Mouse (Mus musculus): ENCODE measurements around the gene Sp2. TPM values are rescaled to one million over a fixed set of nuclear protein-coding genes. Genes with fewer than 3 reads are reported as not detected.
A peak's percentile ranks its signal among the peaks of the same experiment; 100 is the strongest.

Sp2 gene
- total and polyA plus RNA-seq, 3 experiments = 1.1 to 21.0 (median 2.8) TPM

DNA sequence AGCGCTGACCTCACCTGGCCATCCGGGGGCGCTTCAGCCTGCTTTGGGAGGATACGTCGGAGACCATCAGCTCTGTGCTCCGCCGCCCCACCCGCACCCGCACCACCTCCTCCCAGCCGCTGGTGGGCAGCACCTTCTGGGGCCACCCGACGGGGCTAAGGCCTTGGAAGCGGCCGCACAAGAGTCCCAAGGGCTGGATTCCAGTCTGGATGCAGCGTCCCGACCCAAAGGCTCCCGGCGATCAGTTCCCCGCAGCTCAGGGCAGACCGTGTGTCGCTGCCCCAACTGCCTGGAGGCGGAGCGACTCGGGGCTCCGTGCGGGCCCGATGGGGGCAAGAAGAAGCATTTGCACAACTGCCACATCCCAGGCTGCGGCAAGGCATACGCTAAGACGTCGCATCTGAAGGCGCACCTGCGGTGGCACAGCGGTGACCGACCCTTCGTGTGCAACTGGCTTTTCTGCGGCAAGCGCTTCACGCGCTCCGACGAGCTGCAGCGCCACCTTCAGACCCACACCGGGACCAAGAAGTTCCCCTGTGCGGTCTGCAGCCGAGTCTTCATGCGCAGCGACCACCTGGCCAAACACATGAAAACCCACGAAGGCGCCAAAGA, 39.2 kb upstream of the Sp2 start (continued):
- TF ChIP-seq NRF1 (IDR thresholded peaks at IDR 0.05; ENCODE audit: low read depth, low read length) (peak; percentile 27; the same call in 1 of the 2 replicates), JUND (conservative IDR thresholded peaks at IDR 0.05; ENCODE audit: low read depth, low read length) (no peak), KAT2A (IDR thresholded peaks at IDR 0.05; ENCODE audit: insufficient replicate concordance, low read length) (no peak), TBP (conservative IDR thresholded peaks at IDR 0.05; ENCODE audit: low read depth, low read length) (0 out of 2 replicates have a peak, but pooled peaks have one; percentile 34), ETS1 (conservative IDR thresholded peaks at IDR 0.05; ENCODE audit: low read depth, low read length) (peak; percentile 25; the same call in 1 of the 2 replicates), BHLHE40 (IDR thresholded peaks at IDR 0.05; ENCODE audit: low read depth, low read length) (peak; percentile 74), CHD2 (IDR thresholded peaks at IDR 0.05; ENCODE audit: low read length) (no peak), UBTF (IDR thresholded peaks at IDR 0.05; ENCODE audit: low read depth, low read length) (peak; percentile 25; the same call in 1 of the 2 replicates), MAZ (IDR thresholded peaks at IDR 0.05; ENCODE audit: low read depth, low read length) (peak; percentile 90), CHD1 (IDR thresholded peaks at IDR 0.05; ENCODE audit: low read depth, low read length) (peak; percentile 41; the same call in 1 of the 2 replicates), POLR2A (IDR thresholded peaks at IDR 0.05; ENCODE audit: low read depth, low read length) (peak; percentile 58; the same call in 1 of the 2 replicates), USF2 (conservative IDR thresholded peaks at IDR 0.05; ENCODE audit: low read depth, low read length) (no peak), MYC (IDR thresholded peaks at IDR 0.05; ENCODE audit: low read depth, low read length) (peak; percentile 61; the same call in 1 of the 2 replicates), MXI1 (IDR thresholded peaks at IDR 0.05; ENCODE audit: low read depth, low read length) (peak; percentile 87), GABPA (IDR thresholded peaks at IDR 0.05; ENCODE audit: insufficient replicate concordance, low read depth, low read length) (0 out of 2 replicates have a peak, but pooled peaks have one; percentile 13), MEF2A (IDR thresholded peaks at IDR 0.05; ENCODE audit: borderline replicate concordance, low read depth, low read length) (peak; percentile 71), TCF12 (IDR thresholded peaks at IDR 0.05; ENCODE audit: low read depth, low read length) (peak; percentile 53), POLR2AphosphoS2 (IDR thresholded peaks at IDR 0.05; ENCODE audit: low read depth, low read length) (no peak; the same call in 1 of the 2 replicates), RCOR1 (conservative IDR thresholded peaks at IDR 0.05; ENCODE audit: low read depth, low read length) (no peak), HCFC1 (IDR thresholded peaks at IDR 0.05; ENCODE audit: low read depth, low read length) (peak; percentile 3; the same call in 1 of the 2 replicates), EP300 (IDR thresholded peaks at IDR 0.05; ENCODE audit: low read length) (no peak)

DNA sequence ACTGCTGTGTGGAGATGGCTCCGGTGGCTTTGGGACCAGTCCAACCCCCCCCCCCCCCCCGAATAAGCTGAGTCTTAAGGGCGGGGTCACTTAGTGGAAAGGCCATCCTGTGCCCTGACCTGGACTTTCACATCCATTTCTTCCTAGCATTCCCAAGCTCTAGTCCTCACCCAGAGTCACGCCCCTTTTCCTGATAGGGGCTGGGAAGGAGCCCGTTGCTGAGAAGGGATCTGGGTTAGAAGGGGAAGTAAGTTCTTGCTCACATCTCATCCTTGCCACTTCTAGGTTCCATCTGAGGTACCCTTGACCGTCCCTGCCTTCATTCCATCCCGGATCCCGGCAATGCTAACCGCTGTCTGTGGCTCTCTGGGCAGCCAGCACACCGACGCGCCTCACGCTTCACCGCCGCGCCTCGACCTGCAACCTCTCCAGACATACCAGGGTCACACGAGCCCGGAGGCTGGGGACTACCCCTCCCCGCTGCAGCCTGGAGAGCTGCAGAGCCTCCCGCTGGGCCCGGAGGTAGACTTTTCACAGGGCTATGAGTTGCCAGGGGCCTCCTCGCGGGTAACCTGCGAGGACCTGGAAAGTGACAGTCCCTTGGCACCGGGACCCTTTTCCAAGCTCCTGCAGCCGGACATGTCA, 38.5 kb upstream of the Sp2 start:
- in situ Hi-C loops (cut with MboI; ENCODE audit: low pct_ligation_motif_present, low pct_unique_long_range_greater_than_20kb, low sequenced_read_pairs) (loop anchor here (5.0 kb wide), 2 partner anchors 34 to 104 kb away; partner anchors contain the start of gene Cdk5rap3), dilution Hi-C loops (cut with MboI; ENCODE audit: extremely low pct_ligation_motif_present, extremely low pct_unique_long_range_greater_than_20kb, low sequenced_read_pairs) (no loop called here)
- H3K4me1 ChIP-seq (ENCODE audit: control insufficient read depth in 1 of 2, insufficient read depth in 2 of 2) = peaks cover 10 to 57% of the 10 kb centered on the region in 2 experiments
- H3K4me3 ChIP-seq (replicated peaks in 1 of 3; ENCODE audit: low read depth in 2 of 3, low read length in 2 of 3, poor library complexity in 1 of 3) = peak overlapping the region; percentile 63 to 99 (median 64)
- H3K27ac ChIP-seq (ENCODE audit: insufficient read depth, low read depth) = peak overlapping the region; percentile 83
- peaks cover 28% of the 10 kb centered on the region for H3K27me3 ChIP-seq (replicated peaks)
- H3K79me2 ChIP-seq (replicated peaks; ENCODE audit: control insufficient read depth, extremely low read depth, insufficient read depth, poor library complexity, severe bottlenecking) = peaks cover 52% of the 10 kb centered on the region
- no peak for DNase-seq (ENCODE audit: extremely low read depth)
- peak overlapping the region; percentile 70 for H3K4me2 ChIP-seq (ENCODE audit: insufficient read depth, low read depth, poor library complexity, severe bottlenecking)
- H3K9ac ChIP-seq (ENCODE audit: insufficient read depth, low read depth) = peak overlapping the region; percentile 65
- H3K36me3 ChIP-seq (replicated peaks in 1 of 2; ENCODE audit: control insufficient read depth in 1 of 2, insufficient read depth in 1 of 2, low read length in 1 of 2) = peaks cover 10 to 31% of the 10 kb centered on the region in 2 experiments
- H3K9me3 ChIP-seq (replicated peaks; ENCODE audit: low read length) = no peaks in the 10 kb centered on the region
- TF ChIP-seq CHD1 (IDR thresholded peaks at IDR 0.05; ENCODE audit: low read depth, low read length) (no peak), ZMIZ1 (IDR thresholded peaks at IDR 0.05; ENCODE audit: low read depth, low read length) (no peak; the same call in 1 of the 2 replicates), SIN3A (IDR thresholded peaks at IDR 0.05; ENCODE audit: low read length) (peak; percentile 20; the same call in 1 of the 2 replicates), POLR2A (IDR thresholded peaks at IDR 0.05; ENCODE audit: low read depth, low read length) (no peak), BHLHE40 (IDR thresholded peaks at IDR 0.05; ENCODE audit: low read depth, low read length) (peak; percentile 55), KAT2A (IDR thresholded peaks at IDR 0.05; ENCODE audit: insufficient replicate concordance, low read length) (no peak), MAZ (IDR thresholded peaks at IDR 0.05; ENCODE audit: low read depth, low read length) (0 out of 2 replicates have a peak, but pooled peaks have one; percentile 47), SMC3 (IDR thresholded peaks at IDR 0.05; ENCODE audit: low read depth, low read length) (no peak), MXI1 (IDR thresholded peaks at IDR 0.05; ENCODE audit: low read depth, low read length) (peak; percentile 56; the same call in 1 of the 2 replicates), RCOR1 (conservative IDR thresholded peaks at IDR 0.05; ENCODE audit: low read depth, low read length) (no peak), E2F4 (IDR thresholded peaks at IDR 0.05; ENCODE audit: insufficient replicate concordance, low read depth, low read length) (no peak), ZKSCAN1 (IDR thresholded peaks at IDR 0.05; ENCODE audit: borderline replicate concordance, low read depth, low read length) (no peak), GABPA (IDR thresholded peaks at IDR 0.05; ENCODE audit: insufficient replicate concordance, low read depth, low read length) (no peak), ZNF384 (IDR thresholded peaks at IDR 0.05; ENCODE audit: low read depth, low read length) (no peak), MEF2A (IDR thresholded peaks at IDR 0.05; ENCODE audit: borderline replicate concordance, low read depth, low read length) (no peak; the same call in 1 of the 2 replicates), MYC (IDR thresholded peaks at IDR 0.05; ENCODE audit: low read depth, low read length) (no peak), JUND (conservative IDR thresholded peaks at IDR 0.05; ENCODE audit: low read depth, low read length) (no peak), ELF1 (IDR thresholded peaks at IDR 0.05; ENCODE audit: low read depth, low read length) (no peak), MAX (IDR thresholded peaks at IDR 0.05; ENCODE audit: low read length) (0 out of 2 replicates have a peak, but pooled peaks have one; percentile 35), PAX5 (IDR thresholded peaks at IDR 0.05; ENCODE audit: low read length) (no peak), USF1 (IDR thresholded peaks at IDR 0.05; ENCODE audit: low read depth, low read length) (no peak), ETS1 (conservative IDR thresholded peaks at IDR 0.05; ENCODE audit: low read depth, low read length) (no peak), USF2 (conservative IDR thresholded peaks at IDR 0.05; ENCODE audit: low read depth, low read length) (no peak), CHD2 (IDR thresholded peaks at IDR 0.05; ENCODE audit: low read length) (no peak)

All from CH12.LX (cell line).